Mouse (Mus musculus) bone marrow macrophage, adult 2 months (primary cell): ENCODE results near the gene Caln1.

Source experiments
- CTCF ChIP-seq: IDR thresholded peaks from 2 replicates; pipeline ENCODE4 v1.5.1; 2012; ENCODE audit warnings: low read depth, mild to moderate bottlenecking, low read length, moderate library complexity
- POLR2A ChIP-seq: IDR thresholded peaks from 2 replicates; pipeline ENCODE4 v1.6.1; 2012; ENCODE audit warnings: mild to moderate bottlenecking, low read depth, low read length, borderline replicate concordance

DNA sequence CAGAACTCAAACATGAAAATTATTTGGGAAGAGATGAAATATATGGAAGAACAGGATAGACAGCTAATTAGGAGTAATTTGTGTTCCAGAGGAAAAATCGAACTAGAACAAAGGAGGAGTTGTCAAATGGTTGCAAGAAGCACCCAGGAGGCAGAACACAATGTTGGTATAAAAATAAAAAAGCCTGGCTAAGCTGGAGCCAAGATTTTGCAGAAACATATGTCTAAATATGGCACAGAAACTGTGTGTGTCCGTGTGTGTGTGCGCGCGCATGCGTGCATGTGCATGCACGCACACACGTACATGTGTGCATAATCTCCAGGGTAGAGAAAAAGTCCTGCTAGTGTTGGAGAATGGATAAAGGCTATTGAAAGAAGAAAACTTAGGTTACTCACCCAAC lies 443.3 kb downstream of the Caln1 start:
- TF ChIP-seq CTCF (no peak), POLR2A (no peak)
